Comparison of ENCODE assay signal across 8 mouse cellular contexts in genomic region chr14:54877048-54877715, GRCm38 (mm10). TPM values are rescaled to one million over a fixed set of nuclear protein-coding genes. Genes with fewer than 3 reads are reported as not detected.
DNase-seq lines count a peak whose midpoint lies in the region; ATAC-seq and TF ChIP-seq lines count a peak whose summit lies in the region.

TSS of gene Ppp1r3e (minus strand) at chr14:54877550.

- peak within 1 kb of the TSS; percentile 51; the same call in 1 of the 2 replicates for H3K27ac ChIP-seq in embryonic facial prominence, embryonic 13.5 days
- peak within 1 kb of the TSS; percentile 76 for H3K27ac ChIP-seq in heart, adult 2 months
- H3K27ac ChIP-seq in kidney, adult 2 months (ENCODE audit: insufficient read depth, low read depth, low read length), result peak within 1 kb of the TSS; percentile 65
- peak within 1 kb of the TSS; percentile 96 for H3K27ac ChIP-seq in midbrain, postnatal 0 days (ENCODE audit: low read depth, low read length)

- TF ChIP-seq CTCF in heart, adult 2 months (IDR thresholded peaks at IDR 0.05), result 0 out of 2 replicates have a peak, but pooled peaks have one; percentile 5
- no peak for TF ChIP-seq CTCF in kidney, adult 2 months (conservative IDR thresholded peaks at IDR 0.05; ENCODE audit: insufficient read depth, insufficient read length, low read depth, low read length)
- TF ChIP-seq CTCF in midbrain, postnatal 0 days (IDR thresholded peaks at IDR 0.05), result peak; percentile 57

- under 1% methylated on average over 61 of the region's 61 CpGs for WGBS in embryonic facial prominence, embryonic 13.5 days
- WGBS in heart, adult 2 months, result under 1% methylated on average over 54 of the region's 61 CpGs
- WGBS in kidney, adult 2 months, result 1% methylated on average over 61 of the region's 61 CpGs
- WGBS in midbrain, postnatal 0 days, result under 1% methylated on average over 45 of the region's 61 CpGs

- TF ChIP-seq EP300 in heart, adult 2 months (IDR thresholded peaks at IDR 0.05; ENCODE audit: insufficient read depth, low read depth, low read length), result no peak

- H3K36me3 ChIP-seq in embryonic facial prominence, embryonic 13.5 days, result no peaks in the 10 kb centered on the region
- H3K36me3 ChIP-seq in heart, adult 2 months (ENCODE audit: control insufficient read depth, insufficient read depth, low read length), result no peaks in the 10 kb centered on the region
- H3K36me3 ChIP-seq in kidney, adult 2 months (ENCODE audit: control insufficient read depth, insufficient read depth, low read length), result no peaks in the 10 kb centered on the region
- H3K36me3 ChIP-seq in midbrain, postnatal 0 days (ENCODE audit: insufficient read depth, low read length), result no peaks in the 10 kb centered on the region; the same call in 1 of the 2 replicates
- H3K36me3 ChIP-seq in splenic B cell, adult 2 months (ENCODE audit: control insufficient read depth, insufficient read depth, low read length, poor library complexity, severe bottlenecking), result no peaks in the 10 kb centered on the region

- intact Hi-C loops in heart, adult 2 months (cut with DNase I), result no loop called here

- ATAC-seq in embryonic facial prominence, embryonic 13.5 days (ENCODE audit: insufficient number of reproducible peaks, insufficient read depth, low FRiP score, low TSS enrichment, low read depth), result peak; percentile 66
- peak; percentile 78 for ATAC-seq in midbrain, postnatal 0 days (ENCODE audit: low FRiP score)

- H3K79me2 ChIP-seq in heart, adult 2 months (replicated peaks; ENCODE audit: control insufficient read depth, insufficient read depth, low read length), result no peaks in the 10 kb centered on the region

- peak within 1 kb of the TSS; percentile 98 for H3K4me2 ChIP-seq in embryonic facial prominence, embryonic 13.5 days
- H3K4me2 ChIP-seq in midbrain, postnatal 0 days (ENCODE audit: low read depth, low read length, poor library complexity, severe bottlenecking), result peak within 1 kb of the TSS; percentile 68

- H3K4me3 ChIP-seq in embryonic facial prominence, embryonic 13.5 days, result peak within 1 kb of the TSS; percentile 74
- peak within 1 kb of the TSS; percentile 81 for H3K4me3 ChIP-seq in heart, adult 2 months
- peak within 1 kb of the TSS; percentile 77 for H3K4me3 ChIP-seq in kidney, adult 2 months (ENCODE audit: insufficient read depth, low read depth, low read length)
- H3K4me3 ChIP-seq in midbrain, postnatal 0 days (ENCODE audit: low read depth, low read length), result peak within 1 kb of the TSS; percentile 81

- DNase-seq in 3T3-L1 (ENCODE audit: low read depth, low spot score), result peak; percentile 26
- peak; percentile 86 for DNase-seq in adrenal gland, postnatal 14 days
- DNase-seq in heart, adult 2 months, result peak; percentile 83 to 84
- DNase-seq in kidney, adult 2 months, result peak; percentile 86
- peak; percentile 79 for DNase-seq in liver
- DNase-seq in midbrain, postnatal 0 days (ENCODE audit: low spot score), result peak; percentile 67
- DNase-seq in splenic B cell, adult 2 months (ENCODE audit: low read depth, low spot score), result peak; percentile 58

- H3K9me3 ChIP-seq in embryonic facial prominence, embryonic 13.5 days, result no peaks in the 10 kb centered on the region
- H3K9me3 ChIP-seq in midbrain, postnatal 0 days (ENCODE audit: low read length), result no peaks in the 10 kb centered on the region

- peaks cover 44% of the 10 kb centered on the region for H3K27me3 ChIP-seq in embryonic facial prominence, embryonic 13.5 days
- no peaks in the 10 kb centered on the region for H3K27me3 ChIP-seq in heart, adult 2 months (ENCODE audit: control insufficient read depth, insufficient read depth, low read length)
- no peaks in the 10 kb centered on the region for H3K27me3 ChIP-seq in kidney, adult 2 months (replicated peaks; ENCODE audit: control insufficient read depth, insufficient read depth, low read length)
- H3K27me3 ChIP-seq in midbrain, postnatal 0 days (ENCODE audit: insufficient read depth, low read length), result no peaks in the 10 kb centered on the region
- no peaks in the 10 kb centered on the region for H3K27me3 ChIP-seq in splenic B cell, adult 2 months (ENCODE audit: control insufficient read depth, insufficient read depth, low read length, poor library complexity, severe bottlenecking)

- TF ChIP-seq POLR2A in heart, adult 2 months (IDR thresholded peaks at IDR 0.05; ENCODE audit: insufficient read depth, low read depth, low read length), result 0 out of 2 replicates have a peak, but pooled peaks have one; percentile 20
- TF ChIP-seq POLR2A in kidney, adult 2 months (IDR thresholded peaks at IDR 0.05; ENCODE audit: low read depth, low read length), result no peak

- peaks cover 12% of the 10 kb centered on the region for H3K4me1 ChIP-seq in embryonic facial prominence, embryonic 13.5 days
- peaks cover 2% of the 10 kb centered on the region; the same call in 1 of the 2 replicates for H3K4me1 ChIP-seq in heart, adult 2 months (ENCODE audit: control insufficient read depth, insufficient read depth, low read length)
- H3K4me1 ChIP-seq in kidney, adult 2 months (ENCODE audit: control insufficient read depth, insufficient read depth, low read length), result peaks cover 4% of the 10 kb centered on the region
- H3K4me1 ChIP-seq in midbrain, postnatal 0 days (ENCODE audit: insufficient read depth, low read length), result no peaks in the 10 kb centered on the region

- peak within 1 kb of the TSS; percentile 83 for H3K9ac ChIP-seq in embryonic facial prominence, embryonic 13.5 days
- peak within 1 kb of the TSS; percentile 89 for H3K9ac ChIP-seq in heart, adult 2 months (ENCODE audit: low read depth, low read length)
- H3K9ac ChIP-seq in midbrain, postnatal 0 days (replicated peaks; ENCODE audit: low read length, poor library complexity, severe bottlenecking), result peak within 1 kb of the TSS; percentile 89

RNA-seq across cellular contexts. Expression of gene Ppp1r3e, which starts in this region (rescaled TPM):
- total RNA-seq in adrenal gland, postnatal 14 days (2021), result 14.0 and 15.9 TPM in 2 replicates
- polyA plus RNA-seq in embryonic facial prominence, embryonic 13.5 days (2015; fragmentation: Nextera tagmentation; extraction: Ambion mirVana), result 0.92 and 1.1 TPM in 2 replicates
- 1 to 10 TPM; 2.8 to 3.4 TPM for total RNA-seq in heart, adult 2 months (2021)
- 4.8 and 4.9 TPM in 2 replicates for polyA plus RNA-seq in heart, adult 2 months (2012; rRNA removed)
- 21.0 and 23.5 TPM in 2 replicates for polyA plus RNA-seq in kidney, adult 2 months (2012; rRNA removed)
- total RNA-seq in midbrain, postnatal 0 days (2014; rRNA removed), result 27.1 and 37.2 TPM in 2 replicates
- polyA plus RNA-seq in midbrain, postnatal 0 days (2015; fragmentation: Nextera tagmentation; extraction: Ambion mirVana), result 2.8 and 4.1 TPM in 2 replicates

Comparison
In these comparisons a context has a peak if more than half of its experiments do, and no peak if none do; other contexts are left out.
1. Peak in every context shown above with its lines: DNase-seq, ATAC-seq, H3K4me3 ChIP-seq and H3K27ac ChIP-seq.
2. DNase-seq: peak in every context shown above with its lines; median percentile 86 in adrenal gland, postnatal 14 days; 86 in kidney, adult 2 months; 84 in heart, adult 2 months; 79 in liver; 67 in midbrain, postnatal 0 days; 58 in splenic B cell, adult 2 months; 26 in 3T3-L1.